Mouse (Mus musculus) lung, adult 2 months (tissue): ENCODE data around the gene Olfr1228.

Experiments used
- CTCF ChIP-seq: fragments of 200-500 bp; IDR thresholded peaks from 2 replicates; pipeline ENCODE4 v1.5.1; 2011; ENCODE audit warnings: mild to moderate bottlenecking, low read length, control low read depth; ENCODE audit not compliant: insufficient read depth
- POLR2A ChIP-seq: fragments of 200-500 bp; IDR thresholded peaks from 2 replicates; pipeline ENCODE4 v1.6.1; 2011; ENCODE audit warnings: low read depth, mild to moderate bottlenecking, control low read depth, low read length, borderline replicate concordance; ENCODE audit errors: extremely low read depth

GRCm38 (mm10) chr2:89199948-89200347 is 53.9 kb downstream of the Olfr1228 start, which contains the start of gene Olfr1226:
- TF ChIP-seq CTCF (no peak), POLR2A (no peak)
